Mouse (Mus musculus) E14TG2a.4 (cell line): ENCODE results near the gene Fam219b.

Source experiments
- CTCF ChIP-seq: conservative IDR thresholded peaks from 2 replicates; pipeline ENCODE4 v1.5.1; 2014; ENCODE audit warnings: low read length
- POU5F1 ChIP-seq: IDR thresholded peaks from 2 replicates; pipeline ENCODE4 v1.6.1; 2014; ENCODE audit warnings: low read length, borderline replicate concordance

DNA sequence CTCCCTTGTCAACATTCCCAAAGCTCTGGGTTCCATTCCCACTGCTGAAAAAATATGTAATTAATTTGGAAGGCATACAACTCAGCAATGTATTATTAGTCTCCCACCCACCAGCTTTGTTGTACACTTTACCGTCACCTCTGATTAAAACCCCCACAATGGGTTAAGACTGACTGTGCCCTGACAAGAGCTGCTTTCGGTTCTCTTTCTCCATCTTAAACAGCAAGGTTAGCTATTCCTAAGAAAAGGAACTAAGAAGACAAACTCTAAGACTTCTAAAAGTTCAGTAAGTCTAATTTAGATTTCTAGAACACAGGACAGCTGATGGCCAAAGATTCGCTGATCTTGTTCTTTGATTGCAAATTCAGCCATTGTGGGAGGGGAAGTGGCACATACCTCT is 19.9 kb downstream of the Fam219b start:
- TF ChIP-seq CTCF: no peak
- no peak for TF ChIP-seq POU5F1
